ENCODE assay signal across 8 mouse cellular contexts in the genomic region with DNA sequence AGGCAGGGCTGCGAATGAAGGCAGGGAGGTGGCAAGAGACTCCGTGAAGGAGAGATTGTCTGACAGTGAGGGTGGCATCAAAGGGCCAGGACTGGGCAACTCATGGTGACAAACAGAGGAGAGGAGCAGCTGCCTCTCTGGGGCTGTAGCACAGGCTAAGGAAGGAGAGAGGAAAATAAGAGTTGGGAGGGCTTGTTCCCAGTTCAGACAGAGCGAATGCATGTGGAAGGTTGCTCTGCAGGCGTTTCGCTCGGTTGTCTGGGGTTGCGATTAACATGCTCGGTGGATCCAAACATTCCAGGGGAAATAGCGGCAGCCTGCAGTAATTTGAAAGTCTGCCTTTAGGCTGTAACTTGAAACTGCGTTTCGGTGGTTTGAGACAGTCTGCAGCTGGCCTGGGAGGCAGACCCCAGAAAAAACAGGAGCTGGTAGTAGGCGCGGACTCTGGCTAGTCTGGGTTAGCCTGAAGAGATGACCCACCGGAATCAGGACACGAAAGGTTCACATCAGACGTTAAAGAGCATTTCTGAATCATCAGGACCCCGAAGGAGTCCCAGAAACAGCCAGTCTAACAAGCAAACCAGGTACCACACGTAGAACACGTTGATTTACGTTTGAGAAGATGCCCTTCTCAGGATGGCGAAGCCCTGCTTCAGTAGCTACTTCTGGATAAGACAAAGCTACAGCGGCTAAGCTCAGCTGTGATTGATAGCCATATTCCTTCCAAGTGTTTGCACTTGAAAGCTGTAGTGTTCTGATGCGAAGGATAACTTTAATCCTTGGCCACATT. TPM values are rescaled to one million over a fixed set of nuclear protein-coding genes. Genes with fewer than 3 reads are reported as not detected.
A peak's percentile ranks its signal among the peaks of the same experiment; 100 is the strongest.
DNase-seq lines count a peak whose midpoint lies in the region; ATAC-seq and TF ChIP-seq lines count a peak whose summit lies in the region.

No protein-coding gene starts in this region.

- no peaks in the 10 kb centered on the region for H3K27me3 ChIP-seq in heart, embryonic 10.5 days (ENCODE audit: insufficient read depth, poor library complexity, severe bottlenecking)
- H3K27me3 ChIP-seq in intestine, postnatal 0 days (replicated peaks; ENCODE audit: control insufficient read depth, insufficient read depth, low read length) = no peaks in the 10 kb centered on the region
- H3K27me3 ChIP-seq in neural tube, embryonic 12.5 days (replicated peaks) = no peaks in the 10 kb centered on the region

- TF ChIP-seq CTCF in intestine, postnatal 0 days (IDR thresholded peaks at IDR 0.05; ENCODE audit: low read depth) = no peak

- peak overlapping the region; percentile 52 for H3K4me2 ChIP-seq in intestine, postnatal 0 days (replicated peaks; ENCODE audit: low read depth)
- H3K4me2 ChIP-seq in neural tube, embryonic 12.5 days (replicated peaks) = peak overlapping the region; percentile 57

- H3K27ac ChIP-seq in heart, embryonic 10.5 days = peak overlapping the region; percentile 80
- no peak overlapping the region for H3K27ac ChIP-seq in intestine, postnatal 0 days (ENCODE audit: low read depth, low read length)
- no peak overlapping the region; the same call in 1 of the 2 replicates for H3K27ac ChIP-seq in neural tube, embryonic 12.5 days

- 11% methylated on average over 23 of the region's 23 CpGs for WGBS in heart, embryonic 10.5 days
- 8% methylated on average over 23 of the region's 23 CpGs for WGBS in intestine, postnatal 0 days
- WGBS in neural tube, embryonic 12.5 days = 11% methylated on average over 23 of the region's 23 CpGs

- no peaks in the 10 kb centered on the region for H3K9me3 ChIP-seq in heart, embryonic 10.5 days
- H3K9me3 ChIP-seq in intestine, postnatal 0 days (ENCODE audit: control insufficient read depth) = no peaks in the 10 kb centered on the region
- no peaks in the 10 kb centered on the region for H3K9me3 ChIP-seq in neural tube, embryonic 12.5 days

- H3K4me3 ChIP-seq in heart, embryonic 10.5 days = peak overlapping the region; percentile 56
- H3K4me3 ChIP-seq in intestine, postnatal 0 days (ENCODE audit: low read depth, low read length) = peak overlapping the region; percentile 12; the same call in 1 of the 2 replicates
- H3K4me3 ChIP-seq in neural tube, embryonic 12.5 days = peak overlapping the region; percentile 28

- no peak for ATAC-seq in intestine, postnatal 0 days
- peak; percentile 69 for ATAC-seq in neural tube, embryonic 12.5 days (ENCODE audit: low FRiP score, low read depth)

- H3K9ac ChIP-seq in intestine, postnatal 0 days (ENCODE audit: low read depth, low read length) = no peak overlapping the region
- peak overlapping the region; percentile 19 for H3K9ac ChIP-seq in neural tube, embryonic 12.5 days

- H3K4me1 ChIP-seq in heart, embryonic 10.5 days = 0 out of 2 replicates have a peak, but pooled peaks cover 16% of the 10 kb centered on the region
- H3K4me1 ChIP-seq in intestine, postnatal 0 days (replicated peaks; ENCODE audit: control insufficient read depth, insufficient read depth, low read length) = no peaks in the 10 kb centered on the region
- H3K4me1 ChIP-seq in neural tube, embryonic 12.5 days = no peaks in the 10 kb centered on the region; the same call in 1 of the 2 replicates

- peak; percentile 77 for DNase-seq in heart, embryonic 10.5 days (ENCODE audit: low spot score)
- no peak for DNase-seq in heart, adult 9 months (ENCODE audit: low spot score in 2 of 2)
- DNase-seq in Muller cell, postnatal 12 days (ENCODE audit: inconsistent ontology term) = peak; percentile 52
- DNase-seq in fibroblast of lung, adult 2 months (ENCODE audit: low read depth) = peak; percentile 24
- no peak for DNase-seq in B cell, adult 2 months
- DNase-seq in cerebellum, adult 8-10 months = no peak

- H3K36me3 ChIP-seq in heart, embryonic 10.5 days = no peaks in the 10 kb centered on the region
- H3K36me3 ChIP-seq in intestine, postnatal 0 days (ENCODE audit: control insufficient read depth, insufficient read depth) = no peaks in the 10 kb centered on the region
- H3K36me3 ChIP-seq in neural tube, embryonic 12.5 days = no peaks in the 10 kb centered on the region

RNA-seq across cellular contexts. Expression of a gene that starts 54.7 kb away (rescaled TPM):
- polyA plus RNA-seq in heart, embryonic 10.5 days (2016; fragmentation: Nextera tagmentation; extraction: Ambion mirVana) = 141 and 251 TPM in 2 replicates
- 30.6 and 32.0 TPM in 2 replicates for polyA plus RNA-seq in intestine, postnatal 0 days (2015; fragmentation: Nextera tagmentation; extraction: Ambion mirVana)
- polyA plus RNA-seq in neural tube, embryonic 12.5 days (2016; fragmentation: Nextera tagmentation; extraction: Ambion mirVana) = 128 and 132 TPM in 2 replicates

Comparison
In these comparisons a context has a peak if more than half of its experiments do, and no peak if none do; other contexts are left out.
1. DNase-seq: peak in heart, embryonic 10.5 days (single experiment), Muller cell, postnatal 12 days (single experiment) and fibroblast of lung, adult 2 months (single experiment); none in heart, adult 9 months (0 of 2), B cell, adult 2 months (0 of 2) and cerebellum, adult 8-10 months (single experiment).
2. Peak in every context shown above with its lines, with median percentiles within 50 percentile points of each other: H3K4me3 ChIP-seq.